Mouse (Mus musculus) fat pad, adult 2 months (tissue): ENCODE measurements around the gene Cel.

Experiments
- DNase-seq: peaks from one replicate; pipeline ENCODE4 v3.0.0-alpha.2; 2011; ENCODE audit warnings: low read depth, low spot score; ENCODE audit errors: extremely low read depth

The Cel gene

DNA sequence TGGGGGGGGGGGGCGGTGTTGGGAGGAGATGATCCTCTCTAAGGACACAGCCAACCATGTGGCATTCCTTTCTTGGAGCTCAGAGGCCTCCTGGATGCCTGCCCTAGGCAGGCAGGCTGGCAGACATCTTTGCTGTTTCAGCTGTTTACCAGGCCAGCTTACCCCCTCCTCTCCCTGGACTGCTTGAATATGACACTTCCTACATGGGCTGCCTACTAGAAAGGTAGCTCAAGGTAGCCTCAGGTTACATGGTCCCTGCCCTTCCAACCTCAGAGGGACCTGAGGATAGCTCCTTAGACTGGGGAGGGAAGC is 24.4 kb downstream of the Cel start:
- DNase-seq = no peak

DNA sequence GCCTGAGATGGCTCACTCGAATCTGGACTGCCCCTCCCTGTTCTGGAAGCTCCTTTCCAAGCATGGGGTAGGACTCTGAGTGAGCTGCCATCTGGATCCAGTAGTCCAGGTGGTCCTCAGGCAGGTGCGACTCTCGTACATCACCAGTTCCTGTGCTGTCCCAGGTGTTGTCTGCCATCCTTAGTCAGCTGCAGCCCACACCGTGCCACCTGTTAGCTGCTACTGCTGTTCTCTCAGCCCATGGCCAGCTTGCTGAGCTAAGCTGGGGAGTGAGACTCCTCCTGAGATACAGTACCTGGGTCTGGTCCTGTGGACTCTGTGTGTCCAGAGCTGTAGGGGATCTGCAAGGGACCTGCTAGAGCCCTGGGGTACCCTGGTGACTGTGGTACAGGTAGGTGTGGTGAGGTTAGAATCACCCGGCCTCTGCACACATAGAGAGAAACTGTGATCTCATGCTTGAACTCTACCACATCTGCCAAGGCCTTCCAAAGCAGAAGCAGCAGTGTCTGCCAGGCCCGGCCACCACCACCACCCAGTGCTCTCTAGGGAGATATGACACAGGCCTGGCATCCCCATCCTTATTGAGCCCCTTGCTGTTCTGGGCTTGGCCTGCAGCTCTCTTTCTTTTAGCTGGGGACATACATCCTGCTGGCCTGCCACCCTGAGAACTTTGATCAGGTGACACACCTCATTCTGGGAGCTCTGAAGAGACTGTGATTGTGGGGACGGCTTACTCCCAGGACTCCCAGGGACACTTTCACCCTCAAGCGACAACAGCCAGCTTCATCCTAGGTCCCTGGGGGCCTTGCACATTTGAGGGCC is 25.0 kb downstream of the Cel start:
- DNase-seq = no peak

- DNase-seq = no peak
Measured at GRCm38 (mm10) chr2:28537634-28537920, 25.6 kb downstream of the Cel start.

- DNase-seq = peak; percentile 70
Measured at GRCm38 (mm10) chr2:28536766-28537633, 26.2 kb downstream of the Cel start.

GRCm38 (mm10) chr2:28536166-28536565 is 27.0 kb downstream of the Cel start:
- no peak for DNase-seq

DNA sequence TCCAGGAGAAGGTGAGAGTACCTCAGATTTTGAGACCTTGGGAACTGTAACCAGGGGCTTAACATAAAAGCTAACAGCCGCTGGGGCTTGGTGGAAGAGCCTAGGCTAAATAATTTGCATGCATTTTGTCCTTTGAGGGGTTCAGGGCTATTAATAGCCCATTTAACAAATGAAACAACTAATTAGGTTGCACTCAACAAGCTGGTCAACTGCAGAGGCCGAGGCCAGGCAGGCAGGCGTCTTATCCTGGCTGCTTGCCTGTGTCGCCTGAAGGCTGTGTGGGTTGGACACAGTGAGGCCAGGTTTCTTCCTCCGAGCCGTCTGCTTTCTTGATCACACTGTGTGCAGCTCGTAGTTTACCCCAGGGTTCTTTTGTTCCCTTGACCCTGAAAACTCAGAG is 27.6 kb downstream of the Cel start:
- DNase-seq = peak; percentile 64

- DNase-seq = no peak
Measured at GRCm38 (mm10) chr2:28535263-28535540, 28.0 kb downstream of the Cel start.

DNA sequence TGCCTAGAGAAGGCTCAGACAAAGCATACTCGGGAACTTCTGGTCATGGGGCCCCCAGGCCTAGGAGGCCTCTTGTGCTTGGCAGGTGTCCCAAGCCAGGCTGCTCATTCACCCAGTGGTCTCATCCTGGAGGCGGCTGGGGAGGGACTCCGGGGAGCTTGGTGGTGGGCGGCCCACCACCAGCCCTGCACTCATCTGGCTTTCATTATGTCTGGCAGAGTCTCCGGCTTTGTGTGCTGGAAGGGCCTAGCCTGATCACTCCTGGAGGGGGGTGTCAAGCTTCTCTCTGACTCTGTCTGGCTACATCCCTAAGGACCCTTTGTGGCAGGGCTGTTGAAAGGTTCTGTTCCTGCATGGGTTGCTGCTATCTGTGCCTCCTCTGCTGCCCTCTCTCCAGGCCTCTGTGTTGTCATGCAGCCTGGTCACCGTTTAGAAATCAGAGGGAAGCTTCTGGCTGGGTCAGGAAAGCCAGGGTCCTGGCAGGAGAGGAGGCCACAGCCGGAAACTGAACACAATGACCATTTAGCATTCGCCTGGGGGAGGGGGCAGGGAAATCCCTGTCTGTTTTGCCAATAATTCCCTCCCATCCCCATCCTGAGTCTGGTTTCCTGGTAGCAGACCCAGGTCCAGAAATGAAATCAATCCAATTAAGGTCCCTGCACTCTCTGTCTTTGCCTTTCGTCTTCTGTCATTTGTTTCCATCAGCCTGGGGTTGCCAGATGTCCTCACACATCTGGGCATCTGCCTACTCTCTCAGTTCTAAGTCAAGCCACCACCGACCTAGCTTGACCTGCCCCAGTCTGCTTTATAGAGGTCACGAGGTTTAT is 28.6 kb downstream of the Cel start:
- no peak for DNase-seq

GRCm38 (mm10) chr2:28533901-28534435 is 29.2 kb downstream of the Cel start:
- no peak for DNase-seq

- DNase-seq = peak; percentile 74
Measured at GRCm38 (mm10) chr2:28532938-28533771, 30.0 kb downstream of the Cel start.

- DNase-seq = peak; percentile 54
Measured at GRCm38 (mm10) chr2:28530311-28530710, 32.9 kb downstream of the Cel start.

- no peak for DNase-seq
Measured at GRCm38 (mm10) chr2:28529856-28530255, 33.3 kb downstream of the Cel start.

GRCm38 (mm10) chr2:28528354-28528730 is 34.9 kb downstream of the Cel start:
- no peak for DNase-seq

GRCm38 (mm10) chr2:28527436-28528353 is 35.5 kb downstream of the Cel start:
- peak; percentile 77 for DNase-seq

- no peak for DNase-seq
Measured at GRCm38 (mm10) chr2:28525943-28526876, 37.0 kb downstream of the Cel start.

GRCm38 (mm10) chr2:28525219-28525942 is 37.8 kb downstream of the Cel start:
- DNase-seq = no peak

- DNase-seq = no peak
Measured at GRCm38 (mm10) chr2:28524406-28524805, 38.8 kb downstream of the Cel start.

GRCm38 (mm10) chr2:28523643-28524117 is 39.5 kb downstream of the Cel start:
- DNase-seq = peak; percentile 85
